Comparison of ENCODE assay signal across 10 mouse cellular contexts in genomic region chr16:95458590-95459324, GRCm38 (mm10).
DNase-seq lines count a peak whose midpoint lies in the region; ATAC-seq and TF ChIP-seq lines count a peak whose summit lies in the region.
"Had no signal": no experiment of that assay in that cellular context is flagged by ENCODE, and none has a peak within 500 bp of the region (broad histone marks: within the 10 kb centered on the region; RNA-seq: fewer than 3 reads in every experiment).

No protein-coding gene starts in this region.

- no peaks in the 10 kb centered on the region for H3K4me1 ChIP-seq in lung, postnatal 0 days (ENCODE audit: insufficient read depth, low read depth, low read length)
- no peaks in the 10 kb centered on the region for H3K4me1 ChIP-seq in intestine, postnatal 0 days (replicated peaks; ENCODE audit: control insufficient read depth, insufficient read depth, low read length)
- H3K4me1 ChIP-seq in stomach, embryonic 14.5 days (ENCODE audit: control insufficient read depth, insufficient read depth, low read length): no peaks in the 10 kb centered on the region
- H3K4me1 ChIP-seq: midbrain, embryonic 10.5 days had no signal

- peak overlapping the region; percentile 48; the same call in 1 of the 2 replicates for H3K4me2 ChIP-seq in lung, postnatal 0 days (replicated peaks; ENCODE audit: low read depth, low read length)
- no peak overlapping the region for H3K4me2 ChIP-seq in intestine, postnatal 0 days (replicated peaks; ENCODE audit: low read depth)
- H3K4me2 ChIP-seq in stomach, embryonic 14.5 days (replicated peaks; ENCODE audit: low read depth, low read length): no peak overlapping the region

- H3K27ac ChIP-seq in lung, postnatal 0 days (ENCODE audit: low read length): peak overlapping the region; percentile 88
- no peak overlapping the region for H3K27ac ChIP-seq in intestine, postnatal 0 days (ENCODE audit: low read depth, low read length)
- no peak overlapping the region for H3K27ac ChIP-seq in stomach, embryonic 14.5 days (ENCODE audit: low read length)
- H3K27ac ChIP-seq: midbrain, embryonic 10.5 days had no signal

- DNase-seq in heart, adult 8-10 months (ENCODE audit: low spot score): peak; percentile 71
- DNase-seq in heart, postnatal 36 days: no peak
- no peak for DNase-seq in lung, postnatal 0 days (ENCODE audit: low spot score)
- DNase-seq in lung, postnatal 14 days: no peak
- DNase-seq in T-cell, adult 2 months (ENCODE audit: low spot score): no peak
- DNase-seq in adrenal gland, adult 18-20 months (ENCODE audit: low spot score in 2 of 2): no peak
- DNase-seq: adrenal gland, postnatal 14 days had no signal

- intact Hi-C loops in heart, postnatal 36 days (cut with DNase I): loop anchor here (2.0 kb wide), 1 partner anchor 20 kb away; no protein-coding TSS in a partner anchor

- H3K27me3 ChIP-seq in lung, postnatal 0 days (replicated peaks; ENCODE audit: insufficient read depth, low read length): no peaks in the 10 kb centered on the region
- H3K27me3 ChIP-seq in intestine, postnatal 0 days (replicated peaks; ENCODE audit: control insufficient read depth, insufficient read depth, low read length): no peaks in the 10 kb centered on the region
- no peaks in the 10 kb centered on the region for H3K27me3 ChIP-seq in stomach, embryonic 14.5 days (ENCODE audit: control insufficient read depth, insufficient read depth, low read length)

- TF ChIP-seq EP300 in lung, postnatal 0 days (IDR thresholded peaks at IDR 0.05): no peak

- TF ChIP-seq CTCF in lung, postnatal 0 days (IDR thresholded peaks at IDR 0.05): no peak
- no peak for TF ChIP-seq CTCF in intestine, postnatal 0 days (IDR thresholded peaks at IDR 0.05; ENCODE audit: low read depth)

- 60% methylated on average over 17 of the region's 17 CpGs for WGBS in lung, postnatal 0 days
- 81% methylated on average over 17 of the region's 17 CpGs for WGBS in intestine, postnatal 0 days
- WGBS in stomach, embryonic 14.5 days: 86% methylated on average over 17 of the region's 17 CpGs

- peak overlapping the region; percentile 71 for H3K9ac ChIP-seq in lung, postnatal 0 days (replicated peaks; ENCODE audit: low read depth)
- H3K9ac ChIP-seq in intestine, postnatal 0 days (ENCODE audit: low read depth, low read length): no peak overlapping the region
- 0 out of 2 replicates have a peak overlapping the region, but pooled peaks have one; percentile 10 for H3K9ac ChIP-seq in stomach, embryonic 14.5 days (replicated peaks; ENCODE audit: low read depth, low read length)

- no peaks in the 10 kb centered on the region for H3K36me3 ChIP-seq in lung, postnatal 0 days (ENCODE audit: insufficient read depth, low read length)
- H3K36me3 ChIP-seq in intestine, postnatal 0 days (ENCODE audit: control insufficient read depth, insufficient read depth): no peaks in the 10 kb centered on the region
- no peaks in the 10 kb centered on the region for H3K36me3 ChIP-seq in stomach, embryonic 14.5 days (ENCODE audit: control insufficient read depth, insufficient read depth, low read length)
- H3K36me3 ChIP-seq: midbrain, embryonic 10.5 days had no signal

- no peaks in the 10 kb centered on the region for H3K9me3 ChIP-seq in lung, postnatal 0 days (ENCODE audit: low read length)
- H3K9me3 ChIP-seq in intestine, postnatal 0 days (ENCODE audit: control insufficient read depth): no peaks in the 10 kb centered on the region
- H3K9me3 ChIP-seq in stomach, embryonic 14.5 days (ENCODE audit: control insufficient read depth, low read depth, low read length): no peaks in the 10 kb centered on the region
- H3K9me3 ChIP-seq: midbrain, embryonic 10.5 days had no signal

- H3K4me3 ChIP-seq in lung, postnatal 0 days (ENCODE audit: low read depth, low read length): peak overlapping the region; percentile 44
- peak overlapping the region; percentile 22 for H3K4me3 ChIP-seq in intestine, postnatal 0 days (ENCODE audit: low read depth, low read length)
- H3K4me3 ChIP-seq in stomach, embryonic 14.5 days (ENCODE audit: low read depth, low read length): peak overlapping the region; percentile 13; the same call in 1 of the 2 replicates
- H3K4me3 ChIP-seq: midbrain, embryonic 10.5 days had no signal

- 0 out of 2 replicates have a peak, but pooled peaks have one; percentile 46 for ATAC-seq in lung, postnatal 0 days
- ATAC-seq in intestine, postnatal 0 days: no peak
- ATAC-seq in stomach, embryonic 14.5 days (ENCODE audit: insufficient number of reproducible peaks, insufficient read depth, low FRiP score, low read depth): no peak
